Mouse (Mus musculus) layer of hippocampus, postnatal 10 days (tissue): ENCODE results near the gene Rab22a. TPM values are rescaled to one million over a fixed set of nuclear protein-coding genes. Genes with fewer than 3 reads are reported as not detected.
"Not testable (repeated sequence)": the region's sequence is repeated elsewhere in the genome, so short reads cannot be mapped to it uniquely, and the experiment has no call there.

Source experiments
- DNase-seq, 2 experiments: peaks; one replicate each; pipeline ENCODE4 v3.0.0; 2021; ENCODE audit warnings: low spot score in 2 of 2
- total RNA-seq, 2 experiments: library from RNA; stranded (reverse); gene quantifications; 2 replicates each; pipeline ENCODE4 v1.2.3; 2021

Gene Rab22a
- total RNA-seq, 2 experiments from 2014 or later, result 22.3 to 24.4 TPM

GRCm38 (mm10) chr2:173719115-173719514 is 59.6 kb downstream of the Rab22a start, which contains the start of gene 1700010B08Rik:
TSS of gene 1700010B08Rik (plus strand) at chr2:173719415.
- not testable (repeated sequence) for DNase-seq

- no peak for DNase-seq
Measured at GRCm38 (mm10) chr2:173722251-173722857, 62.8 kb downstream of the Rab22a start.

DNA sequence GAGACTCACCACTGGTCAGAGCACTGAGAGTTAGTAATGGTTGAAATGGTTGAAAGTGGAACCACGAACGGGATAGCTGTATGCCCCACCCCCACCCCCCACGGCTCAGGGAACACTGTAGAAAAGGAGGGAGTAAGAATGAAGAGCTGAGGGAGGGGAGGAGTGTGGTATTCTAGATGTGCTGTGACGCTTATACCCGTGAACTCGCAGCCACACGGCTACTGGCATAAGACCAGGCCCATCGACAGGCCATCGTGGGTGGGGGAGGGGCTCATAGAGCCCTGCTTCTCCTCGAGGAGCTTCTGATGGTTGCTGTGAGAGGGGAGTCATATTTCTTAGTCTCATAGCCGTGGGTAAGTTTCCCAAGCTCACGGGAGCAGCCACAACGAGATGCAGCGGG is 64.8 kb downstream of the Rab22a start:
- no peak for DNase-seq

DNA sequence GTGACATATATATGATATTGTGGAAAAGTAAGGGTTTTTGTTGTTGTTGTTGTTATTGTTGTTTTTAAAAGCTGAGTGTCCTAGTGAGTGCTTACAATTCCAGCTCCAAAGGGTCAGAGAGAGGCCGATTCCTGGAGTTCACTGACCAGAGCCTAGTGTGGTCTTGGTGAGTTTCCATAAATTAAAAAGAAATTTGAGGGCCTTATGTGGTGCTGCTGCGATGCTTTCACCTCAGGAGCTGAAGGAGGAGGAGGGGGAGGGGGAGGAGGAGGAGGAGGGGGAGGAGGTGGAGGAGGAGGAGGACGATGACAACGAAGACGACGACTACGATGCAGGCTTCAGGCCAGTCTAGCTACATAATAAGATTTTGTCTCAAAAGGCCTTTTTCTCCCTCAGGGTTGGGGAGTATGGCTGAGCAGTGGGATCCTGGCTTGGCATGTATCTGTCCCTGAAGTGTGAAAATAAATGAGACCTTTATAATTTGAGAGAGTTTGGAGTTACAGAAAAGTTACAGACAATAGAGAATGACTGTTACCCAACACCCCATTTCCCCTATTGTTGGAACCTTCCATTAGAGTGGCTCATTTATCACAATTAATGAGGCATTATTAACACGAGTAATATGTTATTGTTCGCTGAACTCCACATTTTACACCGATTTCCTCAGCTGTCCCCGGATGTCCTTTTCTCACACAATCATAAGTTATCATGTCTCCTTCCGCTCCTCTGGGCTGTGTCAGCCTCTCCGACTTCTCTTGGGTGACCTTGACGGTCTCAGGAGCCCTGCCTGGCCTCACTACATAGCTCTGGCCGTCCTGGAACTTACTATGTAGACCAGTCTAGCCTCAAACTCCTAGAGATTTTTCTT is 65.6 kb downstream of the Rab22a start:
- no peak for DNase-seq

DNA sequence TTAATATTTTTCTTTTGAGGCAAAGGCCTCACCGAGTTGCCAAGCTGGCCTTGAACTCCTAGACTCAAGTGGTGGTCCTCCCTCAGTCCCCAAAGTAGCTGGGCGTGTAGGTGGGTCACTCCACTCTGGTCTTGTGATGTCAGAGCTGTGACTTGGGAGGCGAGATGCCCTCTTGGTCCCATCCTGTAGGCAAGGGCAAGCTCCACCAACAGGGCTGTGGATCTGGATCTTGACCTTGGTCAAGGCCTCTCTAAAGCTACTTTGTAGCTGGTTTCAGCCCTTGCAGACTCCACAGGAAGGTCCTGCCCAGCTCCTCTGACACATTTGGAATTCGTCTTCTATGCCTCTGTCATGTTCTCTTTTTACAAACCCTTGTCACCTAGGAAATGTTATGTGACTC is 66.3 kb downstream of the Rab22a start:
- DNase-seq, result no peak

- peak; percentile 35 to 37 for DNase-seq
Measured at GRCm38 (mm10) chr2:173730444-173730966, 70.9 kb downstream of the Rab22a start.

DNA sequence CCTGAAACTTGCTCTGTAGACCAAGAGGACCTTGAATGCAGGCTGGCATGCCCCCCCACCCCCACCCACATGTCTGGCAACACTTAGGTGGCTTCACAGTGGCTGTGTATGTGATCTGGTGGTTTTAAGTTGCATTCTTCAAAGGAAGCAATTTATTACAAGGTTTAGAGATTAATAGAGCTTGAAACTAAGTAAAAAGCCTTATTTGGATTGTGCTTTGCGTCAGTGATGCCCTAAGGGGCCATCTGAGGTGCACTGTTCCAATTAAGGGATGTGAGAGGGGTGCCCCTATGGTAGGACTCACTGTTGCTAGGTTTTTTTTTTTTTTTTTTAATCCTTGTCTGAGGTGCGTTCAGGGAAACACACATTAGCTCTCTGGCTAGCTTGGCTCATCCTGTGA is 74.9 kb downstream of the Rab22a start:
- DNase-seq, result no peak

GRCm38 (mm10) chr2:173737222-173737989 is 77.8 kb downstream of the Rab22a start, which contains the start of gene Vapb:
TSS of gene Vapb (plus strand) at chr2:173737511.
- DNase-seq, result peak; percentile 100

DNA sequence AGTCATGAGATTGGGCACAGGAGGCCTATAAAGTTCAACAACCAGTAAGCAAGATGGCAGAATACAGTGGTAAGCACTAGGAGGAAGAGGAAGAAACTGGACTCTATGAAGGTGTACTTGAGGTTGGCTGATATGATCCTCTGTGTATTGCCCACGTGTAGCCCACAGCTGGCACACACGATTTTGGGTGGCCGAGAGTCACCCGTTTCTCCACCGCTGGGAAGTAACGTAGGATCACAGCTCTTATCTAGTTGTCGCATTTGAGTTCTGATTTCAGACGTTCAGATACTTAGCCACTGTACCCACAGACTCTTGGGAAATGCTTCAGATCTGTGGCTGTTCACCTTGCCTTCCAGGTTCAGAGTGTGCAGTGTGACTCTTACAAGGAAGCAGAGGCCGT is 78.7 kb downstream of the Rab22a start:
- no peak for DNase-seq

DNA sequence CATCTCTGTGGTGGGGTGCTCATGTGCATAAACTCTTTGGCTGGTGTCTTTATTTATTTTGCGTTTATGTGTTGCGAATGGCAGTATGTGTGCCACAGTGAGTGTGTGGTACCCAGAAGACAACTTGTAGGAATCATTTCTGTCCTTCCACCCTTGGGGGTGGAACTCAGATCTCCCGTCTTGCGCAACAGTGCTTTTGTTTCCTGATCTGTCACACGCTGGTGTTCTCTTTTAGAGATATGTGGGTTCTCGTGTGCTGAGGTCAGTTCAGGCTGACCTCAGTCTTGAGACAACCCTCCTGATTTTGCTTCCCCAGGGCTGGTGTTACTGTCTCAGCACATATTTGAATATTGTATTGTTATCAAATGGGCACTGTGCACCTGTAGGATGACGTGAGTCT is 79.5 kb downstream of the Rab22a start:
- DNase-seq, result no peak

DNA sequence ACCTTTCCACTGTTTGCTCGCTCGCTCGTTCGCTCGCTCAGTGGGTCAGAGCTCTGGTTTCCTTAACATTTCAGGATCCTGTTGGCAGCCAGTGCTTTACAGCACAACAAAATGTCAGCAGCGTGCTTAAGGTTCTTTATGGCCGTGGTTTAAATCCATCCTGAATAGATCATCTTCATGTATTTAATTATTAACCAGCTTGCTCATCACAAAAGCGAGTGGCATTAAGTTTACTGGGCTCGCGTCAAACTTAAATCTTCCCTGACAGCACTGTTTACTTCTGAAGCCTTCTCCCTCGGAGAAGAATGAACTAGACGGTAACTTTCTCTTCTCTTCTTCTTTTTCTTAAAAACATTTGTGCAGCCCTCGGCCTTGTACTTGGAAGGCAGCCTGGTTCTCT is 82.5 kb downstream of the Rab22a start:
- DNase-seq, result no peak

- DNase-seq, result no peak
Measured at GRCm38 (mm10) chr2:173742744-173743143, 83.2 kb downstream of the Rab22a start.

DNA sequence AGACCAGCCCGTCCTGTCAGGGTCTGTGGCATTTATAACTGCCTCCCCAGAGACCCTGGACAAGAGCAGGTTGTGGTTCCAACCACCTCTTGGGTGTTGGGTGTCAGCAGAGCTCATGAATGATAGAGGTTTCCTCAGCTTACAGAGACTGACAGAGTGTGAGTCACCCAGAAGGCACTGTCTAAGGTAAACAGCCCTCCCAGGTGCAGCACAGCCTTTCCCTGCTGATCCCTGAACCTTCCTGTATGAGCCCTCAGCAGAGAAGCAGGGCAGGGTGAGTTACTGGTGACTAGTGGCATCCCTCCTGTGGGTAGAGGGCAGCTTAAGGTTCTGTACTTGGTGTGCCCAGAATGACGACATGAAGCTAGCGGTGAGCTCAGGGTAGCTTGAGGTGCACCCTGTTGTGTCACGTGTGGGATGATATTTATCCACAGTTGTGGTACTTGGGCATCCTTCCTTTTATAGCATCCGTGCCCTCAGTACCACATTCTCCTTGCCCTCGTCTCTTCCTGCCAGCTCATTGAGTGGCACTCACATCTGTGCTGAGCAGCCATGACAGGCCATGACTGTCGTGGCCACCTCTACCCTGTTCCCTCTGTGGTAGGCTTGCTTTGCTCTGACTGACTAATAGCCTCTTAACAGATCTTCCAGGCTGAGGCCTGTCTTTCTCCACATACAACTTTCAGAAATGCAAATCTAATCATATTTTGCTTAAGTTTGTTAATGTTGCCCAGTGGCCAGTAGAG is 84.7 kb downstream of the Rab22a start:
- DNase-seq, result no peak

GRCm38 (mm10) chr2:173748961-173749659 is 89.5 kb downstream of the Rab22a start:
- no peak for DNase-seq

GRCm38 (mm10) chr2:173755433-173756144 is 96.0 kb downstream of the Rab22a start:
- DNase-seq, result no peak
